Mouse (Mus musculus) heart, embryonic 13.5 days (tissue): ENCODE measurements around the gene 1700010I14Rik. TPM values are rescaled to one million over a fixed set of nuclear protein-coding genes. Genes with fewer than 3 reads are reported as not detected.

Experiments used
- ATAC-seq: fragments of 200-750 bp; cut with Nextera tagmentation; 2 replicates; pipeline ENCODE4 v1.8.0; 2017; ENCODE audit warnings: moderate TSS enrichment; ENCODE audit not compliant: insufficient number of reproducible peaks, low FRiP score, low TSS enrichment; ENCODE audit errors: extremely low read depth
- H3K27ac ChIP-seq: fragments of 300-500 bp; sonication (generic); replicated peaks from 2 replicates; pipeline ENCODE4 v1.5.1; 2015; ENCODE audit warnings: moderate library complexity, mild to moderate bottlenecking, inconsistent platforms
- H3K27me3 ChIP-seq: fragments of 300-500 bp; sonication (generic); replicated peaks from 2 replicates; pipeline ENCODE4 v1.6.1; 2015; ENCODE audit warnings: mild to moderate bottlenecking, inconsistent platforms
- H3K36me3 ChIP-seq: fragments of 300-500 bp; sonication (generic); 2 replicates; pipeline ENCODE4 v1.6.1; 2015; ENCODE audit warnings: mild to moderate bottlenecking, inconsistent platforms
- H3K4me1 ChIP-seq: fragments of 300-500 bp; sonication (generic); 2 replicates; pipeline ENCODE4 v1.6.1; 2015; ENCODE audit warnings: inconsistent platforms
- H3K4me2 ChIP-seq: fragments of 300-500 bp; sonication (generic); 2 replicates; pipeline ENCODE4 v1.6.1; 2015; ENCODE audit warnings: inconsistent platforms, mild to moderate bottlenecking, moderate library complexity
- H3K4me3 ChIP-seq: fragments of 300-500 bp; sonication (generic); 2 replicates; pipeline ENCODE4 v1.5.1; 2015; ENCODE audit warnings: moderate library complexity, mild to moderate bottlenecking, inconsistent platforms
- H3K9ac ChIP-seq: fragments of 300-500 bp; sonication (generic); 2 replicates; pipeline ENCODE4 v1.6.1; 2015; ENCODE audit warnings: inconsistent platforms, mild to moderate bottlenecking, moderate library complexity
- H3K9me3 ChIP-seq: fragments of 300-500 bp; sonication (generic); 2 replicates; pipeline ENCODE4 v1.6.1; 2016; ENCODE audit warnings: inconsistent platforms
- WGBS: fragments of 180-500 bp; shearing (Covaris S2); methylation state at CpG from one replicate; pipeline ENCODE4 v1.1.7; 2015; ENCODE audit warnings: mixed read lengths; 5-methylcytosine and 5-hydroxymethylcytosine counted together
- polyA plus RNA-seq: library from polyadenylated mRNA; unstranded; fragments of >200 nt; fragmentation: Nextera tagmentation; extraction: Ambion mirVana; gene quantifications from 2 replicates; pipeline ENCODE4 v1.2.1, GENCODE M21; 2015

The 1700010I14Rik gene
- polyA plus RNA-seq, 1 experiment from 2014 or later: 0.57 TPM

DNA sequence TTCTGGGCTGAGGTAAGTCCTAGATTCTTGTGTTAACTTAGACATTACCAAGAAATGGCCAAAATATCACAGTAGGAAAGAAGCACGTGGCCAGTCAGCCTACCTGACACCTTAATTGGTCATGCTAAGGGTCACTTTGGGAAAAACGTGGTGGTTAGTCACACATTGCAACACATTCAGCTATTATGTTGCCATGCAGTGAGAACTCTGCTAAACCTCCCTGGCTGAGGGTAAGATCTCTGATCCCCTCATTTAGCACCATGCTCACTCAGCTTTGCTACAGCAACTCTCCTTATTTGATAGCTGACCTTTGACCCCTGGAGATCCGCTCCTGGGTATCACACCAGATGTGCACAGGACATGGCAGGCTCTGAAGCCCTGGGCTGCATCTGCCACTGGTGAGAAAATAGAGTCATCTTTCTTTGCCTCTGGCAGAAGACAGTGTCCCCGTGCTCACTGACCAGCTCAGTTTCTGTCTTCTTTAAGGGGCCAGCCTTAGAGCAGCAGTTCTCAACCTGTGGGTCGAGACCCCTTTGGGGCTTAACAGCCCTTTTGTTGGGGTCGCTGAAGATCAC lies 13.2 kb upstream of the 1700010I14Rik start:
- no peak overlapping the region for H3K4me3 ChIP-seq
- H3K27ac ChIP-seq: no peak overlapping the region
- no peak overlapping the region for H3K9ac ChIP-seq
- no peaks in the 10 kb centered on the region for H3K9me3 ChIP-seq
- H3K4me1 ChIP-seq: peaks cover 9% of the 10 kb centered on the region; the same call in 1 of the 2 replicates
- WGBS: 61% methylated on average over 6 of the region's 6 CpGs
- no peak for ATAC-seq
- H3K36me3 ChIP-seq: no peaks in the 10 kb centered on the region
- H3K27me3 ChIP-seq: 0 out of 2 replicates have a peak, but pooled peaks cover 2% of the 10 kb centered on the region
- no peak overlapping the region for H3K4me2 ChIP-seq

- Histone ChIP-seq H3K36me3 (no peaks in the 10 kb centered on the region), H3K9me3 (no peaks in the 10 kb centered on the region), H3K4me2 (no peak overlapping the region), H3K4me3 (no peak overlapping the region), H3K9ac (no peak overlapping the region), H3K27ac (no peak overlapping the region), H3K27me3 (0 out of 2 replicates have a peak, but pooled peaks cover 6% of the 10 kb centered on the region), H3K4me1 (peaks cover 9% of the 10 kb centered on the region; the same call in 1 of the 2 replicates)
- WGBS: 78% methylated on average over 6 of the region's 6 CpGs
- ATAC-seq: no peak
These were observed 11.4 kb upstream of the 1700010I14Rik start for GRCm38 (mm10) chr17:8976745-8977144.

DNA sequence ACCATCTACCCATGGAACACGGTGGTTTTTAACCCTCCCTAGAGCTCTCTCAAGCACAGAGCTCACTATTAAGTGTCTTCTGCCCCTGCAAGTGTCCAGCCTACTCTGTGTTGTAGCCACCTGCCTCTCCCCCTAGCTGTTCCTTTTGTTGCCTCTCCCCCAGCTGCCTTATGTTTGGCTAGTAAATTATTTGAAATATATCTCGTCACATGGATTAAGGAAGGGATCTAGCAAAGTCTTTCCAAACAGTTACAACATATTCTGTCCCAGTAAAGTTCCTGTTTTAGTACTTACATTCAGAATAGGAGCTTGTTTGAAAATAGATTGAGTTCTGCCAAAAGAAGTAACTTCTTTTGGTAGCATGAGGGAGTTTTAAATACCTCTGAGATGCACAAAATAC lies 10.9 kb upstream of the 1700010I14Rik start:
- WGBS: 60% methylated on average over 2 of the region's 2 CpGs
- Histone ChIP-seq H3K9ac (no peak overlapping the region), H3K36me3 (no peaks in the 10 kb centered on the region), H3K4me2 (no peak overlapping the region), H3K27me3 (0 out of 2 replicates have a peak, but pooled peaks cover 6% of the 10 kb centered on the region), H3K27ac (no peak overlapping the region), H3K4me3 (no peak overlapping the region), H3K9me3 (no peaks in the 10 kb centered on the region), H3K4me1 (peaks cover 7% of the 10 kb centered on the region; the same call in 1 of the 2 replicates)
- ATAC-seq: no peak

- no peak for ATAC-seq
- Histone ChIP-seq H3K4me3 (no peak overlapping the region), H3K36me3 (no peaks in the 10 kb centered on the region), H3K4me2 (no peak overlapping the region), H3K27me3 (0 out of 2 replicates have a peak, but pooled peaks cover 4% of the 10 kb centered on the region), H3K9ac (no peak overlapping the region), H3K27ac (no peak overlapping the region), H3K4me1 (peaks cover 7% of the 10 kb centered on the region; the same call in 1 of the 2 replicates), H3K9me3 (no peaks in the 10 kb centered on the region)
- 76% methylated on average over 2 of the region's 2 CpGs for WGBS
These were observed 4.6 kb upstream of the 1700010I14Rik start for GRCm38 (mm10) chr17:8983576-8983975.

DNA sequence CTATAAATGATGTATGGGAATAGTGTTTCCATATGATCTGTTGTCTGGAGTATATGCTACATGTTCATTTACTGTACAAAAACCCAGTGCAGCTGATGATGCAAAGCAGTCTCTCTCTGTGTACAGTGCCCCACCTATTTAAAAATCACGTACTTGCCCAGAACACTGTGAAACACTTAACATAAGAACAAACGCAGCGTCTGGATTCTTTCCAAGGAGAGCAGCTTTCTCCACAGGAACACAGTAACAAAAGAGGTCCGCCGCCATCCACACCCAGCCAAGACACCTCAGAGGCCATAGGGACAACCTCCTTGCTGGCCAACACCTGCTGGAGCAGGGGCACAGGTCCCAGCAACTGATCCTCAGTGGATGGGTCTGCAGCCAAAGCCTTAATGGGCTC lies 2.4 kb upstream of the 1700010I14Rik start:
- no peak overlapping the region for H3K4me2 ChIP-seq
- ATAC-seq: no peak
- no peak overlapping the region for H3K4me3 ChIP-seq
- no peak overlapping the region for H3K27ac ChIP-seq
- no peaks in the 10 kb centered on the region for H3K36me3 ChIP-seq
- 0 out of 2 replicates have a peak, but pooled peaks cover 4% of the 10 kb centered on the region for H3K27me3 ChIP-seq
- 63% methylated on average over 5 of the region's 5 CpGs for WGBS
- no peak overlapping the region for H3K9ac ChIP-seq
- H3K9me3 ChIP-seq: no peaks in the 10 kb centered on the region
- H3K4me1 ChIP-seq: peaks cover 7% of the 10 kb centered on the region; the same call in 1 of the 2 replicates

DNA sequence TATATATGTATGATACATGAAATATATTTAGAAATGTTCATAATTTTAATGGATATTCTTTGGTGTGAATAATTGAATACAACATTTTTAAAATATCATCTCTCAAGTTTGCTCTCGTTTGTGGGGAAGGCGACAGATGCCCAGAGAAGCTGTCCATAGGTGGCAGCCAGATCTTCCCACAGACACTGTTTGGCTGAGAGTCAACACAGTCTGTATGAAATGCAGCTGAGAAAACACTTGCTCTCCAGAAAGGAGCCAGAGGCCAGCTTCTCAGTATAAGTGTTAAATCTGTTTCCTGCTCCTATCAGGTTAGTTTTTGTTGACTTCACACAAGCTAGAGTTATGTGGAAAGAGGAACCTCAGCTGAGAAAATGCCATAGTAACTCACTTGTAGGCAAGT lies 1.6 kb upstream of the 1700010I14Rik start:
- Histone ChIP-seq H3K9ac (no peak overlapping the region), H3K4me1 (peaks cover 7% of the 10 kb centered on the region; the same call in 1 of the 2 replicates), H3K9me3 (no peaks in the 10 kb centered on the region), H3K27ac (no peak overlapping the region), H3K36me3 (no peaks in the 10 kb centered on the region), H3K4me2 (no peak overlapping the region), H3K4me3 (no peak overlapping the region), H3K27me3 (no peaks in the 10 kb centered on the region)
- ATAC-seq: no peak
- 82% methylated on average over 2 of the region's 2 CpGs for WGBS

- Histone ChIP-seq H3K9ac (no peak overlapping the region), H3K27me3 (no peaks in the 10 kb centered on the region), H3K36me3 (no peaks in the 10 kb centered on the region), H3K9me3 (no peaks in the 10 kb centered on the region), H3K4me1 (peaks cover 7% of the 10 kb centered on the region; the same call in 1 of the 2 replicates), H3K4me3 (no peak overlapping the region), H3K4me2 (no peak overlapping the region), H3K27ac (peak overlapping the region; percentile 55; the same call in 1 of the 2 replicates)
- WGBS: 80% methylated on average over 5 of the region's 5 CpGs
- no peak for ATAC-seq
These were observed 764 bp upstream of the 1700010I14Rik start for GRCm38 (mm10) chr17:8987369-8987768.

DNA sequence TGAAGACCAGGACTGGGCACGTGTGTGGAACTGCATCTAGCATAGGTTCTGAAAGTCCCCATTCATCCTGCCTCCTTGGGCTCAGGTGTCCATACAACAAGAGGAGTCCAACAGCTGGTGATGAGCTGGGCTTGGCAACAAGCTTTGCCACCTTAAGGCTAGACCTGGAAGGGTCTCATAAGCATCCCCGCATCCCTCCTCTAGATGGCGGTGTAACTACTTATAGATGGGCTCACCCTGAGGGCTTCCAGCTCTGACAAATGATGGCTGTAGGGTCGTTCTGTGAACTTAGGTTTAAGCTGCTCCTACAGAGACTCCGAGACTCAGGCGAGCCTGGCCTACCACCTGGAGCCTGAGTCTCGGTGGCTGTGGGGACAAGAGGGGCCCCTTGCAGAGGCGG lies 3.0 kb downstream of the 1700010I14Rik start:
- H3K4me2 ChIP-seq: no peak overlapping the region
- H3K4me3 ChIP-seq: no peak overlapping the region
- H3K36me3 ChIP-seq: no peaks in the 10 kb centered on the region
- no peaks in the 10 kb centered on the region for H3K9me3 ChIP-seq
- 22% methylated on average over 8 of the region's 8 CpGs for WGBS
- ATAC-seq: no peak
- peaks cover 7% of the 10 kb centered on the region; the same call in 1 of the 2 replicates for H3K4me1 ChIP-seq
- H3K27ac ChIP-seq: no peak overlapping the region
- no peaks in the 10 kb centered on the region for H3K27me3 ChIP-seq
- H3K9ac ChIP-seq: no peak overlapping the region

GRCm38 (mm10) chr17:8995344-8995743 lies 7.2 kb downstream of the 1700010I14Rik start:
- H3K9ac ChIP-seq: no peak overlapping the region
- WGBS: 74% methylated on average over 1 of the region's 1 CpGs
- ATAC-seq: no peak
- no peaks in the 10 kb centered on the region for H3K9me3 ChIP-seq
- no peaks in the 10 kb centered on the region for H3K27me3 ChIP-seq
- no peak overlapping the region for H3K4me2 ChIP-seq
- no peaks in the 10 kb centered on the region for H3K4me1 ChIP-seq
- no peak overlapping the region for H3K27ac ChIP-seq
- H3K4me3 ChIP-seq: no peak overlapping the region
- H3K36me3 ChIP-seq: no peaks in the 10 kb centered on the region

GRCm38 (mm10) chr17:9002438-9002837 lies 14.3 kb downstream of the 1700010I14Rik start:
- ATAC-seq: no peak
- 61% methylated on average over 4 of the region's 4 CpGs for WGBS

GRCm38 (mm10) chr17:9004516-9004915 lies 16.4 kb downstream of the 1700010I14Rik start:
- Histone ChIP-seq H3K4me1 (no peaks in the 10 kb centered on the region), H3K27ac (no peak overlapping the region), H3K4me3 (no peak overlapping the region), H3K9me3 (no peaks in the 10 kb centered on the region), H3K27me3 (no peaks in the 10 kb centered on the region), H3K4me2 (no peak overlapping the region), H3K9ac (no peak overlapping the region), H3K36me3 (no peaks in the 10 kb centered on the region)
- ATAC-seq: no peak
- WGBS: 68% methylated on average over 4 of the region's 4 CpGs

More at GRCm38 (mm10) chr17:9002438-9002837, 14.3 kb downstream of the 1700010I14Rik start:
- no peak overlapping the region for H3K4me3 ChIP-seq
- H3K36me3 ChIP-seq: no peaks in the 10 kb centered on the region
- no peak overlapping the region for H3K9ac ChIP-seq
- no peak overlapping the region for H3K27ac ChIP-seq
- H3K9me3 ChIP-seq: no peaks in the 10 kb centered on the region
- no peaks in the 10 kb centered on the region for H3K4me1 ChIP-seq
- no peaks in the 10 kb centered on the region for H3K27me3 ChIP-seq
- no peak overlapping the region for H3K4me2 ChIP-seq
